Mouse (Mus musculus) heart, adult 18-20 months (tissue): ENCODE measurements around the gene Tnfrsf13c. TPM values are rescaled to one million over a fixed set of nuclear protein-coding genes. Genes with fewer than 3 reads are reported as not detected.

Experiments
- DNase-seq, 2 experiments: peaks; one replicate each; pipeline ENCODE4 v3.0.0; 2021 to 2022; ENCODE audit warnings: mixed read lengths in 1 of 2
- total RNA-seq, 2 experiments: library from RNA; stranded (reverse); gene quantifications; 2 replicates each; pipeline ENCODE4 v1.2.3; 2021

Gene Tnfrsf13c
- total RNA-seq, 2 experiments from 2014 or later = 0.35 to 2.2 TPM

GRCm38 (mm10) chr15:82207105-82207459 is 17.1 kb downstream of the Tnfrsf13c start:
- no peak for DNase-seq

- peak; percentile 86 to 87 for DNase-seq
Observed at GRCm38 (mm10) chr15:82206365-82207104, 17.6 kb downstream of the Tnfrsf13c start.

- no peak for DNase-seq
Observed at GRCm38 (mm10) chr15:82204680-82205371, 19.3 kb downstream of the Tnfrsf13c start.

- no peak for DNase-seq
Observed at GRCm38 (mm10) chr15:82203611-82204351, 20.4 kb downstream of the Tnfrsf13c start.

- DNase-seq = no peak
Observed at GRCm38 (mm10) chr15:82203090-82203489, 21.1 kb downstream of the Tnfrsf13c start.

- DNase-seq = no peak
Observed at GRCm38 (mm10) chr15:82202086-82202485, 22.1 kb downstream of the Tnfrsf13c start.

- no peak for DNase-seq
Observed at GRCm38 (mm10) chr15:82199546-82199945, 24.6 kb downstream of the Tnfrsf13c start.

- DNase-seq = no peak
Observed at GRCm38 (mm10) chr15:82198342-82198741, 25.8 kb downstream of the Tnfrsf13c start.

GRCm38 (mm10) chr15:82197937-82198336 is 26.2 kb downstream of the Tnfrsf13c start:
- DNase-seq = no peak

GRCm38 (mm10) chr15:82197246-82197750 is 26.9 kb downstream of the Tnfrsf13c start:
- no peak for DNase-seq

- no peak for DNase-seq
Observed at GRCm38 (mm10) chr15:82196300-82196699, 27.9 kb downstream of the Tnfrsf13c start.

GRCm38 (mm10) chr15:82192617-82193016 is 31.6 kb downstream of the Tnfrsf13c start:
- no peak for DNase-seq

- peak; percentile 53 to 74 for DNase-seq
Observed at GRCm38 (mm10) chr15:82188481-82189240, 35.5 kb downstream of the Tnfrsf13c start.

- DNase-seq = no peak
Observed at GRCm38 (mm10) chr15:82187924-82188323, 36.2 kb downstream of the Tnfrsf13c start.

- no peak for DNase-seq
Observed at GRCm38 (mm10) chr15:82187401-82187800, 36.8 kb downstream of the Tnfrsf13c start.

- DNase-seq = no peak
Observed at GRCm38 (mm10) chr15:82186931-82187330, 37.2 kb downstream of the Tnfrsf13c start.

- peak; percentile 34 to 58 for DNase-seq
Observed at GRCm38 (mm10) chr15:82186131-82186530, 38.0 kb downstream of the Tnfrsf13c start.

GRCm38 (mm10) chr15:82185062-82185783 is 38.9 kb downstream of the Tnfrsf13c start:
- DNase-seq = no peak

GRCm38 (mm10) chr15:82184656-82185055 is 39.5 kb downstream of the Tnfrsf13c start:
- no peak for DNase-seq

- no peak for DNase-seq
Observed at GRCm38 (mm10) chr15:82184183-82184582, 40.0 kb downstream of the Tnfrsf13c start.

GRCm38 (mm10) chr15:82183596-82183995 is 40.6 kb downstream of the Tnfrsf13c start:
- DNase-seq = no peak
